Mouse (Mus musculus): ENCODE measurements around the gene Dysf. TPM values are rescaled to one million over a fixed set of nuclear protein-coding genes. Genes with fewer than 3 reads are reported as not detected.

Dysf gene
- total RNA-seq, 2 experiments from 2014 or later, result 111 to 117 TPM

DNA sequence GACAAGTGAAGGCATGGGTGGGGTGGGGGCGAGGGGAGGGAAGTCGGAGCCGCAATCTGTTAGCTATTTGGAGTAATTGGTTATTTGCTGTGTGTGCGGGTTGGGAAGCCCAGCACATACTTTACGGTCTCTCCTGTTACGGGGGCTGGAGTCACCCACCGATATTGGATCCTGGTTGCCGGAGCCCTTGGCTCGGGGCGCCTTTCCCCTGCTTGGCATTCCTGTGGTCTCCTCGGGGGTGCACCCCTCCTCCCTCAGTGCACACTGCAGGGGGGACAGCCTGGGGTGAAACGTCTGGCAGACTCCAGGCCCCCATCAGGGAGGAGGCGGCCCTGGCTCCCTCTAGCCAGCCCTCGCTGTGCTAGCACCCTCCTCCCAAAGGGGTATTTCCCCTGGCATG, 159.2 kb downstream of the Dysf start:
- no peak for DNase-seq

DNA sequence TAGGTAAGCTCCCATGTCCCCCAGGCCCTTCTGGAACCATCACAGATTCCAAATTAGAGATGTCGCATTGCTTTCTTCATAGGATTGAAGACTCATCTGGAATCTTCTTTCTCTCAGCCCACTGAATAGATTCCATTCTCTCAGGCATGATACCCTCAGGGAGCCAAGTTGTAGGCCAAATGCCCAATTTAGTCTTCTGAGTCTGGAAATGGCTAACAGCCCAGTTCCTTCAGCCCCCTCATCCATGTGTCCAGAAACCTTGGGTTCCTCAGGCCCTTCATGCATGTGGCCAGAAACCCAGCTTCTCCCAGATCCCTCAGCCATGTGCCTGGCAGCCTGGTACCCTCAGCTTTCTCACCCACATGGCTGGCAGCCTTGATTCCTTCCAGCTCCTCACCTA, 160.2 kb downstream of the Dysf start:
- DNase-seq, result no peak

DNA sequence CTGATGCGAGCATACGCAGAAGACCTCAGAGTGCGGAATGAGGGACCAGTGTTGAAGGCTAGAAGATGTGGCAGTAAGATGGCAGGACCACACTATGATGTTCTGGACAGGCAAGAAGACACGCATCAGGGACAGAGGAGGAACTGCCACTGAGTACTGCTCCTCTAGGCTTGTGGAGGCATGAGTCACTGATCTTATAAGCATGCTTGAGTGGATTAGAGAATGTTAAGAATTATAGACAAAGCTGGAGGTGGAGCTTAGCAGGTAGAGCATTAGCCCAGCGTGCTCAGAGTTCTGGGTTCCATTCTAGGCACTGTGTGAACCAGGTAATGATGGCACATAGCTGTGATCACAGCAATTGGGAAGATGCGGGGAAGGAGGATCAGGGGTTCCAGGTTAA, 165.2 kb downstream of the Dysf start:
- no peak for DNase-seq

DNA sequence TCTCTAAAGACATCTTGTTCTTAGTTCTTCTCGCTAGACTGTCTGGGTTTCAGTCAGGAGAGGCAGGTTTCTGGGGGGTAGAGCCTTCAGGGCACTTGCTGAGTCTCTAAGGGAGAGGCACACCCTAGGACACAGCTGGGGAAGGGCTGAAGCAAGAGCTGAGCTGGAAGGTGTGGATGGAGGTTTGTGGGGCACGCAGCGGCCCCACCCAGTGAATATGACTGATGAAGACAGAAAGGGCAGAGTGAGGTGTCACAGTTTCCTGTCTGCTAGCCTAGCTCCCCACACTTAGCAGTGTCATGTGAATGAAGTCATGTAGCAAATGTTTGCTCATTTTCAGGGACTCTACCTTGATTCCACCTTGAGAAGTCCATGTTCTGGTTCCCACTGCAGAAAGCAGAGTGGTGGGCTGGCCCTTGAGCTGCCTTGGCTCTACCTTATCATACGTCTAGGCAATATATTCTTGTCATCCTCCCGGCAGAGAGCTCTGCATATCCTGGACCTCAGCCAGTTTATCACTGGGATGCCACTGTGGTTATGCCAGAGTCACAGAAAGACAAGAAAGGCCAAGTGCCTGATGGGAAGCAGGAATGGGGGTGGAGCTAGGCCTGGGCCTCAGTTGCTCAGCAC, 170.5 kb downstream of the Dysf start:
- no peak for DNase-seq

DNA sequence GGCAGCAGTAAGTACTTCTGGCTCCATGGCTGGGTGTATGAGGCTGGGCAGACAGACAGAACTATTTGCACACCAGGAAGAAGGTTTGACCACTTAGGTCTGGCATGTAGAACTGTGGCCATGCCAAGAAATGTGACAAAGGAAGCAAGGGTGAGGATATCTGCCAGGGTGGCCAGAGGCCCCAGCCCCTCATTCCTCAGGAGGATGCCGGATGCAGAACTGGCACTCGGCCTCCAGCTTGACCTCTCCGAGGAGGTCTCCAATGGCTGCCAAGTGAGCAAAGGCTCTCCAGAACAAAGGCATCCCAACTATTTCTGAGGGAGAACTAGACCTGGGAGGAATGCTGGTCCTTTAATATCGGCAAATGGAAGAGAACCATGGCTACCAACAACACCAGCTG, 173.1 kb downstream of the Dysf start:
- DNase-seq, result peak; percentile 58

DNA sequence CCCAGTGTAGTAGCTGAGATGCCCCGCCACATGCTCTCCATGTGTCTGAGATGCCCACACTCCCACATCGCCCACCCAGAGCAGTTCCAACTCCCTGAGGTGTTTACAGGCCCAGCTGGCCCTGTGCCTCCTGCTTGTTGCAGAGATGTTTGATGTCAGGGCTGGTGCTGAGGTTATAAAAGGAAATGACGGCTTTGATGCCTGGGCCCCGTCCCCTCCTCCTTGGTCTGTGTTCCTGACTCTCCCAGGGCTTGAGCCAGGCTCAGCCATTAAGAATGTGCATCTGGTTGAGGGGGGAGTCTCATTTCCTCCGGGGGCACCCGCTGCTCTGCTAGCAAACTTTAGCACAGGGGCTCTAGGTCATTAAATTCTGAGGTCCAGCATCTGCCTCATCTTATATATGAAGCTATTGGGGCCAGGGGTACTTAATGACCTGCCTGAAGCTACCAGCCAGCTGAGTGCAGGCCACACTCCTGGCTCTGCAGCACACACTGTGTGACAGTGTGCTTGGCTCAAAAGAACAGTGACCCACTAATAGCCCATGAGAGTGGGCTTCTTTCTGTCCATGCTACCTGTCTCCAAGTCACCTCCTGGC, 183.4 kb downstream of the Dysf start:
- DNase-seq, result no peak

DNA sequence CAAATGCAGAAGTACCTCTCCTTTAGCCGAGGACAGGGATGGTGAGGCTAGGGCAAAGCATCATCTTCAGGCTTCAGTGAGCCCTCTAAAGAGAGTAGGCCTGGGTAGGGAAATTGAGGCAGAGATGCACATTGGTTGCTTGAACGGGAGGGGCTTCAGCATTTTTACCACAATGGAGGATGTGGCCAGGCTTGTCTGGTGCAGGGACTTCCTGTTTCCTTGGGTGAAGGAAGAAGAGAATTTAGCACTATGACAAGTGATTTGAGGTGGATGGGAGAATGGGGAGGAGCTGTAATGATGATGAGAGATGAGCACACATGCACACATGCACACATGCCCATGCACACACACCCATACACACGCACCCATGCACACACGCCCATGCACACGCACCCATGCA, 188.1 kb downstream of the Dysf start:
- DNase-seq, result no peak

DNA sequence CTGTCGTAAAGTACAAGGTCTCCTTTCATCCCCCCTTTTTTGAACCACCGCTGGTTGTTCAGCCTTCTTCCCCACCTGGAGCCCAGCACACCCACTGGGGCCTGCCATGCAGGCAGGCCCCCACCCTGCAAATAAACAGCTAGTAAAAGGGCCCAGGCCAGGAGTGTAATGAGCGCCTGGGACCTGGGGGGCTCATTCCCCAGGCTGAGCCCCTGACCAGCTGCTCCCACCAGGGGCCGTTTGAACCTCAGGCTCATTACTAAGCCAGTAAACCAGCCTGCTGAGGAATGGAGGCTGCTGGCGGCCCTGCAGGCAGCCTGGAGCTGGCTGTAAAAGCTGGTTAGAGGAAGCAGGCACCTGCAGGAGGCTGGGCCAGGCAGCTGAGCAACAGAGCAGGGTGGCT, 189.4 kb downstream of the Dysf start:
- DNase-seq, result no peak

DNA sequence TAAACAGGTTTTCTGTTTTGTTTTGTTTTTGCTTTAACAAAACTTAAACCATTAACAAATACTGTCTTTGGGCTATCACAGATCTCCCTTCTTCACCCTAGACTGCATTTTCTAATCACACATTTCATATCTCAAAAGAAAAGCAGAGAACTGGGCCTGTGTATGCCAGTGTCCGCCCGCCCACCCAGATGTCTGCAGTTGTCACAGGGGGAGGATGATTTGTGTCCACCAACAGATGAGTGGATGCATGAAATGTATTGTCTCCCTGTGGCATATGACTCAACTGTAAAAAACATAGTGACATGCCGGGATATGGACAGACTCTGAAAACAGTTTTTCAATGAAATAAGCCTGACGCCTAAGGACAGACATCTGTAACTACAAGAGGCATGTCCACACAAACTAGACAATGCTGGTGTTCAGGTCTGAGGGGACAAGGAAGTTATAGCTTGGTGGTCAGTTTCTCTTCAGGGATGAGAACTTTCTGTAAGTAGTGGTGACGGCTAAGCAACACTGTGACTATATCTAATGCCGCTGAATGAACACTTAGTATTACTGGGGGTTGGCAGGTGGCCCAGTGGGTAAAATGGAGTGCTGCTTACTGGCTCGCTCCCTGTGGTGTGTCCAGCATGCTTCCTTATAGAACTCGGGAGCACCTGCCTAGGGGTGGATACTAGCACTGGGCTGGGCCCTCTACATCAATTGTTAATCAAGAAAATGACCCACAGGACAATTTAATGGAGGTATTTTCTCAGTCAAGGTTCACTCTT, 193.5 kb downstream of the Dysf start:
- DNase-seq, result no peak

DNA sequence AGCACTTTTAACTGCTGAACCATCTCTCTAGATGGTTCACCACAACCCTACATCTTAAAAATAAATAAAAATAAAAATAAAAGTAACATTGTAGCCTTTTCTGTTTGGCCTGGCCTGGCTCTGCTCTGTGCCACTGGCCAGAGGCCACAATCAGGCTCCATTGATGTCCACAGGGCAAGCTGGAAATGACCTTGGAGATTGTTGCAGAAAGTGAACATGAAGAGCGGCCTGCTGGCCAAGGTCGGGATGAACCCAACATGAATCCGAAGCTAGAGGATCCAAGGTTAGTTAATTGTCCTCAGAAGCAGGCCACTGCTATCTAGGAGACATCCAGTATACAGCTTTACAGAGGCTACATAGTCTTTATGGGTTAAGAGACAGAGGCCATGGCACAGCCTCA, 197.2 kb downstream of the Dysf start:
- no peak for DNase-seq

DNA sequence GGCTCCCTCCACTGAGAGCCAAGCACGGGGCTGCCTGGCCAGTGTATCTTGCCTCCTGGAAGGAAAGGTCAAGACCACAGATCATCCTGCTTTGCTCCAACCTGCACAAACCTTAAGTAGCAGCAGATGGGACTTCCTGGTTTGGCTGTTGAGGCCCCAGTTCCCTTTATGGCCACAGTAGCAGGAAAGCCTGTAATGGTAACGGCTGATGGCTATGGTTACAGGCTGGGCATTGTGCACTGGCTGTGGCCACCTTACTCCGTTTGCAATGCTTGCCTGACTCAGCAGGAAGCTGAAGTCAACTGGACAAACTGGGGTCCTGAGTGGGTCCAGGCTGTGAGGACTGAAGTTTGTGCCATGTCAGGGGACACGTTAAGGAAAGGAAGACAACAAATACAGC, 200.2 kb downstream of the Dysf start:
- DNase-seq, result no peak

DNA sequence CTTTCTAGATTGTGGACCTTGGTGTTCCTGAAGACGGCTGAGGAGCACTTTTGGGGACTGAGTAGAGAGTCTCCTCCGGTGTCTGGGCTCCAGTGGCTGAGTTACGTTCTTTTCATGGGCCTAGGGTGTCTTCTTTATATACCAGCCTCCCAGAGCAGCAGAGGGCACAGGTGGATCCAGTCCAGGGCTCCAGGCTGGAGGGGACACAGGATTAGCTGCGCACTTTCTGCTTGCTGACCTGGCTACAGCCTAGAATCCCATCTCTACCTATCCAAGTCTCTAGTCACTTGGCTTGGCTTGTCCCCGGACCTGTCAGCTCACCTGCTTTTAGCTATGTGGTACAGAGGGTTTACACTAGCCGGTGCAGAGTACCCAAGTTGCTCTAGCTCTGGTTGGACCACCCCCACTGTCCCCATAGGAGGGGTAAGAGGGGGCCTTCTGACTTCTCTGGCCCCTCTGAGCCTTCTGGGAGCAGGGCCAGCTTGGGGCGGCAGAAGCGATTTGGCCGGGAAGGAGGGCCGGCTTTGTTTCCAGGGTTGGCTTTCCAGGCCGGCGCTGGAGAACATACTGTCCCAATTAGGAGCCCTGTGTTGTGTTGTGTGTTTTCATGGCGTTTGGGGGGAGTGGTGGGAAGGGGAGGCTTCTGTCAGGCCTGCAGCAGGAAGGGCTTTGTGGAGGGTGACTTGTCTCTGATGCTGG, 201.5 kb downstream of the Dysf start:
- DNase-seq, result peak; percentile 59

DNA sequence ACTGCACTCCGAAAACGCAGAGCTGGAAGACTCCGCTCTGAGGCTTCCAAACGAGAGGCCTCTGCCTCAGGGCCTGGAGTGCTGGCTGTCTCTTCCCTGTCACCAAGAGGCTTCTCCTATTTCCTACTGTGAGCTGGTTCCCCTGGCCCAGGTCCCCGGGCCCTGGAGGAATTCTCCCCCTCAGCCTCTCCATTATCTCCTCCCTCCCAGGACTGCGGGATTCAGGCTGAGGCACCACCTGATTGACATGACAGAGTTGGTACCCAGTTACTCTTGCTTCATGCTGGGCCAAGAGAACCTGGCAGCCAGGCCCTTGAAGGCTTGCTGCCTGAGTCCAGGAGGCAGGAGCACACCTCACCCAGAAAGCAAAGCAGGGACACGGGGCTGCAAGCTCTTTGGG, 203.1 kb downstream of the Dysf start:
- no peak for DNase-seq

DNA sequence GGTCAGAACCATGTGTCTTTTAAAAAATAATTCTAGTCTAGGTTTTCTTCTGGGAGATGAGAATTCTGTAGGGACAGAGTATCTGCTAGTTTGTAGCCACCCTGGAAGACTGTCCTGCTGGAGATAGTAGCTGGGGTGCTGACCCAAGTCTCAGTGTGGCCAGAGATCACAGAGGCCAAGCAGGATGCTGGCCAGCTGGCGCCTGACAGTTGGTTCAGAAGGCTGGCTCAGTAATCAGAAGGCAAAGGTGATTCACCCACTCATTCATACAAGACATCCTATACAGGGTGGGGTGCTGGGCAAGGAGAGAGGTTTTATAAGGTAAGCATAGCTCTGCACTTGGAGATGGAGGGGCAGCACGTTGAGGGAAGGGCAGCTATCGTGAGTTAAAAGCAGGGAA, 204.7 kb downstream of the Dysf start:
- DNase-seq, result peak; percentile 47

DNA sequence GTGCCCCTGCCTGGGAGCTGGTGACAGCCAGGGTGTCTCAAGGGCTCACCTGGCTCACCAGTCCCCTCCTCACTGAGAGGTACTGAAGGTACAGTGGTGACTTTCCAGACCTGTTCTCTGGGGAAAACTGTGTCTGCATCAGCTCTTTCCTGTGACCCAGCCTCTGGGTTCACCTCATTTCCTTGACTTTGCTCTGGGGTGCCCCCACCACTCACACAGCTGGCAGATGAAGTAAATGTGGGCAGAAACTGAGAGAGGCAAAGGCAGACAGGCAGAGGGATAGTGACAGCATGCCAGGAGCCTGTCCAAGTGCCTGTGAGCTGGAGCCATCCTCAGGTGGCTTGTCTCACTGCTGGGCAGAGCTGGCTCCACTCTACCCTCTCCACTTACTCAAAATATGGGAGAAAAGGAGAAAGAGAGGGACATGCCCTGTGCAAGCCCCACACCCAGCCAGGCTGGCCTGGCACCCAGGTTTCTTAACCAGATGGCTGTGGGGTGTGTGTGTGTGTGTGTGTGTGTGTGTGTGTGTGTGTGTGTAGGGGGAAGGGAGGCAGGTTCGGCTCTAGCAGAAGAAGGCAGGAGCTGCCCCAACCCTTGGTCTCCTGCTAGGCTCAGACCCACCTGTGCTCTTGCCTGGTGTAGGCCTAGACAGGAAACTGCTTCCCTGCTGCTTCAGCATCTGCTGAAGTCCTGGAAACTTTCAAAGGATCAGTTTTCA, 209.0 kb downstream of the Dysf start:
- DNase-seq, result no peak

DNA sequence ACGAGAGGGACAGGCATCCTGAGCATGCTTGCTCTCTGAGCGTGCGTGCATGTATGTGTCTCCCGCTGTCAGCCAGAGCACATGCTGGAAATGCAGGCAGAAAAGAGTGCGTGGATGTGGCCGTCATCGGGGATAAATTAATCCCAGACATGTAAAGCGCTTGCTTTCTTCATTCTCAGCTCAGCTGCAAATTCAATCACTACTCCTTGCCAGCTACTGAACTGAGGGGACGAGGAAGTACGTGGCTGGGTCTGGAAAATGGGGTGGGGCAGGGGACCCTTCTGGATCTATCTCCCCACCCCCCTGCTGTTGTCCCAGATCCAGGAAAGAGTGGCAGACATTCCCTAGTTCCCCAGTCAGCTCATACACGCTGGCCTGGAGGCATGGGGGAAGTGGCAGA, 210.7 kb downstream of the Dysf start:
- DNase-seq, result no peak

DNA sequence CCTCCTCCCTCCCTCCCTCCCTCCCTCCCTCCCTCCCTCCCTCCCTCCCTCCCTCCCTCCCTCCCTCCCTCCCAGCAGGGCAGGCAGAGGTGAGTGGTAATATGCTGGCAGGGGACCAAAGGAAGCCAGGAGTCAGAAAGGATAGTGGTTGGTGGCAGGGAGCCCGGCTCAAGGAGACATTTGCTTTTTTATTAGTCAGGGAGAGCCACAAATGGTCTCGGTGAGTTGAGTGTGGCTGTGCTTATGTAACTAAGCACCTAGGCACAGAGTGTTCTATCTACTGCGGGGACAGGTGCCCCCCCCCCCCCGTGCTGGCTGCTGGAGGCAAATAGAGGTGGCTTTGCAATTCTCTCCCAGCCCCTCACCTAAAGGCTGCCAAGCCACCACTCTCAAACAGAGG, 216.5 kb downstream of the Dysf start:
- no peak for DNase-seq

DNA sequence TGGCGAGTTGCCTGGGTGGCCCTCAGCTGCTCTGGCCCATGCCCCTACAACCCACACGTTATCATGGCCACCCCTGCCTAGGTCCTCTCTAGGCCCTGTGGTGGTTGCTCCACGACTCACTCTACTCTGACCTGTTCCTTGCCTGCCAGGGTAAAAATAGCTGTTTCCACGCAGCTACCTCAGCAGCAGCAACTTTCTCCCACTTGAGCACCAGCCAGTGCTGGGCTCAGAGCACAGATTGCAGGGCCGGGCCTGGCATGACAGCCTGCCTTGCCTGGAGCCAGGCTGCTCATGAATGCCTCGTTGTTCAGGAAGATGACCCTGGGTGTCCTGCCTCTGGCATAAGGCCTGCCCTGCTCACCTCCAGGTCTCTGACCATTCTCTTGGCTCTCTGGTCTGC, 217.2 kb downstream of the Dysf start:
- peak; percentile 59 for DNase-seq

DNA sequence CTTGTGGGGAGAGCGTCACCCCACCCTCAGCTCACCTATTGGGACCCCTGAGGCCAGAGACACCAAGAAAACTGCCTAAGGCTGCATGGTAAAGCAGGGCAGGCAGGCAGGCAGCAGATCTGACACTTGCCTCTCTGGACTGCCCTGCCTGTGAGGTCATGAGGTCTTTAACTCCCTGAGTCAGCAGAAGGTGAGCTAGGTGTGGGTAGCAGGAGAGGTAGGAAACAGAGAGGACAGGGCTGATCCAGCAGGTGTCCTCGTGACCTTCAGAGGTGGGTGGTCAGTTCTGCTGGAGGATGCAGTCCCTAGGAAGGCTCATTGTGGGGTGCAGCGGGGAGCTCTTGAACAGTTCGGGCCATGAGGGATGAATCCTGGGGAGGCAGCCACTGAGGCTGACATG, 219.8 kb downstream of the Dysf start:
- no peak for DNase-seq

DNA sequence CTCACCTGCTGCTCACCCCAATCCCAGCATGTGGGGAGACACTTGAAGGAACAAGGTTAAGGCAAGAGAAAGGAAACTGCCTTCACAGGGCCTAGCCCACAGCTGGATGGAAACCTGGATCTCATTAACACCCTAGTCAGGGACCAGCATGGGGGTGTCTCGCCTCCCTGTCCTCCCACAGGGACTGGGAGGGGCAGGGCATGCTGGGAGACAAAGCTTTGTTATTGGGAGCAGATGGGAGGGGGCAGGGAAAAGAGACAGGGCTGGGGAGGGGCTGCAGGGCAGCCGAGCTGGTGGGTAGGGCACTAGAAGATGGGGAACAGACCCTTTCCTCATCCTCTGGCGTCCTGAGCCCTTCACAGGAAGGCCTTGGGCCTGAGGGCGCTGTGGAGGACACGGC, 220.4 kb downstream of the Dysf start:
- DNase-seq, result no peak

DNA sequence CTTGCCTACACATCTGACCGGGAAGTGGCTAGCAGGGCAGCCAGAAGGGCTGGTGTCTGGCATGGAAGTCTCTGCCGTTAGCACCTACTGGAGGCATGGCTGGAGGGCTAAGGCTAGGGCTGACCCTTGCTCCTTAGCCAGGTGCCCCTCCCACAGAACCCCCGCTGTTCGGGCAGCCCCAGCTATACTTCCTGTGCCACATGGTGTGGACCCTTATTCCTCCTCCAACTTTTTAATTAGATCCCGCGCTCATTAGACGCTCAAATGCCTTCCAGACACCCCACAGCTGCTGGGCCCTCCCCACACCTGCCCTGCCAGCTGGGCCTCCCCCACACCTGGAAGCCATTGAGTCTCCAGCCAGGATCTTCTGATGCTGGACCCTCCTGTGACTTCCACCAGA, 221.3 kb downstream of the Dysf start:
- DNase-seq, result no peak

DNA sequence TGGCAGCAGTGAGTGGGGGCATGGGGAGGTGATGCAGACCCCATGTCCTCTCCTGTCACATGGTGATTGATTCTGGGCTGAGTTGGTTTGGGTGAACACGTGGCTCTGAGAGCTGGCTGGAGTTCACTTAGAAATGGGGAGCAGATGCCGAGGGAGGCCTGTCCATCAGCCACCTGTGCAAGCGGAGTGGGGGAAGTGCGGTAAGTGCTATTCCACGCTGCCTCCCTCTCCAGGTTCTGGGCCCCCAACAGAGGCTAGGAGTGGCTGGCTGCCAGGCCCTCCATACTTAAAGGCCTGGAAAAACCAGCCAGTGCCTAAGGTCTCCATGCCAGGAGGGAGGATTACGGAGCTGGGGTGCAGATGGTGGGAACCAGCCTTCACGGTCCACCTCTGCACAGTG, 222.7 kb downstream of the Dysf start:
- no peak for DNase-seq

Measured in gastrocnemius, postnatal 10 days (tissue).